Mouse (Mus musculus): ENCODE results near the gene Pip.

The Pip gene

GRCm38 (mm10) chr6:41847235-41847634, at the start of gene Pip:
Pip (plus strand) TSS chr6:41847535.
- DNase-seq (ENCODE audit: low spot score), result no peak

- no peak for DNase-seq (ENCODE audit: low spot score)
Measured at GRCm38 (mm10) chr6:41824086-41824485, 23.2 kb upstream of the Pip start.

DNA sequence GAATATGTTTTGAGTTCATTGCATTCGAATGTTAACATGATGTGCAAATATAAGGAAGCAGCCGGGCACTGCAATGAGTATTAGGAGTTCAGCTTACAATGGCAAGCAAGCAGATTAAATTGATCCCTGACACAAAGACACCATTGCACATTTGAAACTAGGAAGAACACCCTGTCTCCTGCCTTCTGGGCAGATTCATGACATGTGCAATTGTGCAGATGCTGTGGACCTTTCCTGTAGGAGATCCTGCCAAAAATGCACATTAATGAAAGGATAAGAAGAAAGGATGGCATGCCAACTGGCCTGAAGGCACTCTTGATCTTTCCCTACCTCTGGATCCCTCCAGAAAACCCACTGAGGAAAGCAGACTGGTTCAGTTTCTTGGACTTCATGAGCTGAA, 17.8 kb upstream of the Pip start:
- DNase-seq (ENCODE audit: low spot score), result no peak

- DNase-seq (ENCODE audit: low spot score), result no peak
Measured at GRCm38 (mm10) chr6:41852689-41853088, 5.4 kb downstream of the Pip start, which contains the start of gene Sval2. Sval2 (plus strand) TSS chr6:41852989.

- DNase-seq (ENCODE audit: low spot score), result no peak
Measured at GRCm38 (mm10) chr6:41864038-41864437, 16.7 kb downstream of the Pip start.
